Mouse (Mus musculus) MEL-GATA-1-ER (cell line): ENCODE data around the gene Mpdz.

Experiments
- DNase-seq: peaks from one replicate; pipeline ENCODE4 v3.0.0-alpha.2; 2012; ENCODE audit warnings: low read depth; ENCODE audit errors: extremely low read depth

Mpdz gene

DNA sequence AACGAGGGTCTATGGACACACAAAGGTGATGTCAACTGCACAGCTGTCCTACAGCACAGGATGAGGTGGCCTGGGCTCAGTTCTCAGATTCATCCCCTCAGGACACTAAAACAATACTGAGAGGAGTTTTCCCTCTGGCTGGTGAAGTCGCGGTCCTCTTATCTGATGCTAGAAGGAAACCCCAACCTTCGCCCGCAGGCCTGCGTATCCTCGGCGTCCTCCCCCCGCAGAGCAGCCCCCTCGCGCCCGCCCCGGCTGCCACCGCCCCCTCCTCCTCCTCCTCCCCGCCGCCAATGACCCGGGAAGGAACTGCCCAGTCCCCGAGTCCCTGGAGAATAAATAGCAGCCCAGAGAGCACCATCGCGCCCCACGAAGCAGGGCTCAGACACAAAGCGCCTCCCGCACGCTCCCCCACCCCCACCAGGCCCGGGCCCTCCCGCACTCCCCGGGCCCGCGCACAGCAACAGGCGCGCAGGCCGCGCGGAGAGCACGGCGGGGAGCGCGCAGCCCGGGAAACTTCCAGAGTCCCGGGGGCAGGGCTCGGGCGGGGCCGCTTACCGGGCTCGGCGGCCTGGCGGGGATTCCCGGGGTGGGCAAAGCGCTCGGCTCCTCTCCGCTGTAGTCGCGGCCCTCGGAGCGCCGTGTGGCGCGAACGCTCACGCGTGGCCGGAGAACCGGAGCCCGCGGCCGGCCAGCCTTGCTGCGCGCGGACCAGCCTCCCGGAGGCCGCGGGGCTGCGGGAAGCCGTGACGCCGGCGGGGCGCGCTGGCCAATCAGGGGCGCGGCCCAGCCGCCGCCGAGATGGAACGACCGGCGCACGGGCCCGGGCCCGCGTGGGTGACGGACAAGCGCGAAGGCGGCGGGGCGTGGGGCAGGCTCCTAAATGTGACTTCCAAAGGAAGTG lies at the start of gene Mpdz:
Mpdz (minus strand) TSS at position 738 of the 904 bp plus-strand sequence.
- no peak for DNase-seq

DNA sequence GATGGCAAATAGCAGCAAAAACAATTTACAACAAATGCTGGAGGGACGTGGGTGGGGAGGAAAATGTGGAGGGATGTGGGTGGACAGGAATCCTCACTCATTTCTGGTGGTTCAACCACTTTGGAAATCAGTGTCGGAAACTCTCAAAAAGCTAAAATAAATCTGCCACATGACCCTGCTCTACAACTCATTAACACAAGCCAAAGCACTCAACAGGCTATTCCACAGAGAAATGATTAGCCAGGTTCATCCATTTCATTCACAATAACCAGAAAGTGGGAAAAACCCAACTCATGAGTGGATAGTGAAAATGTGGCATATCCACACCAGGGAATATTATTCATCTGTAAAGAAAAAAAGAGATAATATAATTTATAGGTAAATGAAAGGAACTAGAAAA lies 47.9 kb upstream of the Mpdz start:
- no peak for DNase-seq

DNA sequence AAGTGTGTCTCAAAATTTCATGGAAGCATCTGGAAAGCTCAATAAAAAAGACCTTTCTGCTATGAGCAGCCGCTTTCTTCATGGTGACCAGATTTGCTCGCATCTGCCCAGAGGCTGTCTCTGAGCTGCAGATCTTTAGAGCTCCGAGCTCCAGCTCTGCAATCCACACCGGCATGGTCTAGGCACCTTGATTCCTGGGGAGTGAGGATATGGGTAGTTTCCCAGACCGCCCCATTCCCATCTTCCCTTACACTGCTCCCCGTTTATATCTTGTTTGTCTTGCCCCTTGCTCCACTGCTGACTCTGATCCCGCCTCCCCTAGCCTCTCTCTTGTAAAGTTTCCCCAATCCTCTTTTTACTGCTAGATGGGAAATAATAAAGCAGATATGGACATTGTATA lies 42.0 kb upstream of the Mpdz start:
- DNase-seq = no peak

DNA sequence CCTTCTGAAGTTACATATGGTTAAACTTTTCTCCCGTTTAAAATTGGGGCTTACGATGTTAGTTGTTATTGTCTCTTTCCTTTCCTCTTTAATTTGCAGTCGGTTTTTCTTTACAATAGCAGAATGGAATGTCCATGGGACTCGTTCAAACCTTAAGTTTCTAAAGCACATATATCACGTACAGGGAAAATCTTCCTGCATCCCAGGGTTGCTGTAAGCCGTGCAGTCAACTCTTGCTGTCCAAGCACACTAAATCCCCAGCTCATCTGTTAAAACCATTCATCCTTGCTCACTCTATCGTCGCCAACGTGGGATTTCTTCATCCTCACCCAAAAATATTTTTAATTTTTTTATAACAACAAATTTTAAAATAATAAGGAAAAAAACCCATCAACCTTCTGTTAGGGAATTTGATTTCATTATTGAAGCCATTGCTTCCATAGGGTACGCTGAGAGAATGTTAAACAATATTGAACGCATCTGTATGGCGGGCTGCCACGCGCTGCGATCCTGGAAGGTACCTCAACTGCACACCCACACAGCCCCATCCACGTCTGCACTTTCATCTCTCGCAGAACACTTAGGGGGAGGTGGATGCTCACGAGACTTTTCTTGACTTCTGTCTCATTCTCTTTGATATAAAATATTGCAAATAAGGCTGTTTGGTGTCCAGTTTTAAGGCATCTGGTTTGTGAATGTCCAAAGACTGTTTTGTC lies 41.4 kb upstream of the Mpdz start:
- DNase-seq = no peak

DNA sequence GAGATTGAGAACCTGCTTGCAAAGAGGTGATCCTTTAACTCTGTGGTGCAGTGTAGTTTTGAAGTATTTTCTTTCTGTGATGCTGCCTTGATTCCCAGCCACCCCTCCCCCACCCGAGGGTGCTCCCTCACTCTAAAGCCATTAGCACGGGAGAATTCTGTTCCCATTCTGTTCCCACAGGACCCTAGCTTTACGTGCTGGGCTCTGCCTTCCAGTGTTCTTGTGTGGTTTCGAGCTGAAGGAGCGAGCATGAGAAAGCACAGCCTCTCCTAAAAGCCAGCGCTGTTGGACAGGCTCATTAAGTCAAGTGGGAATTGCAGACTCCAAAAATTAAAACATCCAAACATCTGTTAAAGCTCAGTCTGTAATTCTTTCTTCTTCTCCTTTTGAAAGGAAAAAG lies 40.5 kb upstream of the Mpdz start:
- no peak for DNase-seq

DNA sequence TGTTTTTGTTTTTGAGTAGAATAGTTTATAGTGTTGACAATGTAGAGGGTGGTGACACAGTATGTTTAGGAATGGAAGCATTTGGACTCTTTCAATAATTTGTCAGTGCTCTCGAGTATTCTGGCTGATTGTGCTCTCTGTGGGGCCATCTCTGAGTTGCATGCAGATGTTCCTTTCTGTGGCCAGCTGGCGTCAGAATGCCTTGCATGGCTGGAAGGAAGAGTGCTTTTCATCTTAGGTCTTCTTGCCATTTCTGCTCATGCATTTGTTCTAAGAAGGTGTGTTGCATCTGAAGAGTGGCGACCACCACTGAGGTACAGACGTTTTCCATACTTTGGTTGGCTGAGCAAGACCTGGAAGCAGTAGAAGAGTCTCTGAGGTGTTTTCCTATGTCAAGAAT lies 24.2 kb upstream of the Mpdz start:
- no peak for DNase-seq

DNA sequence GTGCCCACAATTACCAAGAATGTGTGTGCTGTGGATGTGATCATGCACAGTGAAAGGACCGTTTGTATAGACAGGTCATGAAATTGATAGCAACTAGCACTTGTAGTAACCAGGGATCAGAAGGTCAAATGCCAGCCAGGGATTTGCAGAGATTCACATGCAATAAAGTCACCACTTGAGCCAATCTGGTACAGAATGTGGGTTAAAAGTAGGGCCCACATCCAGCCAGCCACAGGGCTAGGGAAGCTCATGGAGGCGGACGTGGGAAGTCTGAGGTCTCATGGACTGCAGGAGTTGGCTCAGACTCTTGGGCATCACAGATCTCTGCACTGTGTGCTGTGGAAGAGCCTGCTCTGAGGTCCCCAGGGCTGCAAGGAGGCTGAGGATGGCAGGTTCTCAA lies 22.6 kb upstream of the Mpdz start:
- DNase-seq = no peak

DNA sequence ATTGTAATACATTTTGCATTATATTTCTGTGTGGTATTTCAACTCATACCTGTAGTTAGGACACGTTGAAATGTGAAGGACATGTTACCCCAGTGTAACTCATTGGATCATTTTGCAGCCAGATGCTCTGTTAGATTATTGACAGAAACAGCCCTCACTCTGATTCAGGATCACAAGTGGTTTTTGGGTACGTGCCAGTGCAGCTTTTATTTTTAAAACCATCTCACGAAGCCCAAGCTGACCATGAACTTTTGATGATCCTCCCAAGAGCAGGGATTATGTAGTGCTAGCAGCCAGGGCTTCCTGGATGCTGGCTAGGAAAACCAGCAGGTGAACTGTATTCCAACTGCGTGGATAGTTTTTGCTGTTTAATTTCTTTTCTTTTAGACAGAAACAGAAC lies 19.6 kb upstream of the Mpdz start:
- no peak for DNase-seq

DNA sequence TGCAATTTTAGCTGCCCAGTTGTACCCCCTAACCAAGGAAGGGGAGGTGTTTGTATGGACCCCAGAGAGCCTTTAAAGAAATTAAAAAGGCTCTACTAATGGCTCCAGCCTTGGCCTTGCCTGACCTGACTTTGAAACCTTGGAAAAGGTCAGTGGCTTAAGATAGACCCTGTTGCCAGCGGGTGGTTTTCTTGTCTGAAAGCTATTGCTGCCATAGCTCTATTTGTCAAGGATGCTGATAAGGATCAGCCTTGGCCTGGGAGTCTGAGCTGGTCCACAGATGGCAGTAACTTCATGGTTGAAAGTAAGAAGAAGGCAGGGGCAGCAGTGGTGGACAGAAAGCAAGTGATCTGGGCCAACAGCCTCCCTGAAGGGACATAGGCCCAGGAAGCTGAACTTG lies 16.3 kb upstream of the Mpdz start:
- DNase-seq = no peak

DNA sequence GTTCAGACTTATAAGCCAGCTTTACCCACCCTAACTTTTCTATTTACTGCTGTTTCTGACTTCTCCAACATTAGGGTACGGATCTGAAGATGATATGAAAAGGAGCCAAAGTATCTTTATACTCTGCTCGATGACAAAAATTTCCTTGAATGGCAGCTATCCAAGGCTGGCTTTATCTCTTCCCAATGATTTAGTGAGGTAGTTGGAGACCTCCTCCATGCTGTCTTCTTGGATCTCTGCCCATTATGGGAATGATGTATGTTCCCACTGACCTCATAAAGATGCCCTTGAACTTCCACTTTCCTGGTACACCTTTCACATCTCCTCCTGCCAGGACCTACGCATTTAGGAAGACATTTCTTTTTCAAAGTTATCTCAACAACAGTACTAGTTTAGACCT lies 11.2 kb upstream of the Mpdz start:
- DNase-seq = no peak

DNA sequence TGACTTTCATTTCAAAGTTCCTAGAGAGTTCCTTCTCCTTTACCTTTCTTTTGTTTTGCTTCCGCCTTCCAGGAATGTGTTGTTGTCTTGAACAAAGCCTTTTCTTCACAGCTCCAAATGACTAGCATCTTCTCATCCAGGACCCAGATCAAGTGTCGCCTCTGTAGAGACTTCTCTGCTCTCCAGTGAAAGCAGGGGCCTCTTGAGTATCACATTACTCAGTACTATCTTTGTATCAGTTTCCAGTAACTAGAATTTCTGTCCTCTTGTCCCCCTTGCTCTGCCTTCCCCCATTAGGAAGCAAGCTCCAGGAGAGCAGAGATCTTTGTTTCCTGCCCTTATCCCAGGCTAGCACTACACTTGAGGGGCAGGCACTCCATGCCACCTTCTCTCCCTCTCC lies 9.6 kb upstream of the Mpdz start:
- DNase-seq = no peak

DNA sequence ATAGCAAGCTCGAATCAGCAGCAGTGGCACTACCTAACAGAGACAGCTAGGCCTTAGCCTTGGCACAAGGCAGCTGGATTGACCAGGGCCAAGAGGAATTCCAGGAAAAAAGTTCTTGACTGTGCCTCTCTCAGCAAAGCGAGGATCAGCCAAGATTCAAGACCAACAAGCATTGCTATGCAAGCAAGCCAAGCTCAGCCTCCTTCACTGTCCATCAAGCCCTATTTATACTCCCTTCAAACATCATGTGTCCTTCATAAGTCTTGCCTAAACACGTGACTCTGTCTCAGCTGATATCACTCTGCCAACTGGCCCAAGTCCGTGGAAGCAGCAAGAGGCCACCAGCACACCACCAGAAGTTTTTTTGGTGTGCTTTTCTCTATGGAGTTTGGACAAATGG lies 6.8 kb upstream of the Mpdz start:
- DNase-seq = no peak

DNA sequence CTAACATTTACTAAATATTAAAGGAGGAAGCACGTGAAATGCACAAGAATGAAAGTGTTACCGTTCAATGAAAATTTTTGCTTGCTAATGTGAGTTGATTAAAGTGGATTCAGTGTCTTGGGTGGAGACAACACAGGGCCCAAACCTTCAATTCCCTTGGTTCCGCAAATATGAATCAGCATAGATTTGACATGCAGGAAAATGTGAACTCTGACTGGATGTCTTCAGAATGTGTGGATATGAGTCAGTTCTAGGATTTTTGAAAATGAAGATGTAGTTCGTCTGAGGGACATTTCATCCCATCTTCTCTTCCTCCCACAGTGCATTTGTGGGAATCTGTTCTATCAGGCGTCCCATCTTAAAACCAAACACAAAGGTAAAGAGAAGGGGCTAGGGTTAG lies 951 bp upstream of the Mpdz start:
- no peak for DNase-seq

DNA sequence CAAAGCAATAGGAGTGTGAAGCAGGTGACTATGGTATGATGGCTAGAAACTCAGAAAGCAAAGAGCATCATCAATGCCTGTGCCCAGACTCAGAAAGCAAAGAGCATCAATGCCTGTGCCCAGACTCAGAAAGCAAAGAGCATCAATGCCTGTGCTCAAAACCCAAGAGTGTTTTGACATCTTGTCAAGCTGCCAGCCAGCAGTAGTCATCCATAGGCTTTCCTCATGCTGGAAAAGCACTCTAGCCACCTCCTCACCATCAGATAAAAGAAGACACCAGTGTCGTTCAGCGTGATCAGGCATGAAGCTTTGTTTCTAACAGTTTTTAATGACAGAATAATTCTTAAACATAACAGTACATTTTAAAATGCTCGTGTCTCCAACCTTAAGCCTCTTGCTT lies 8.7 kb downstream of the Mpdz start:
- no peak for DNase-seq

DNA sequence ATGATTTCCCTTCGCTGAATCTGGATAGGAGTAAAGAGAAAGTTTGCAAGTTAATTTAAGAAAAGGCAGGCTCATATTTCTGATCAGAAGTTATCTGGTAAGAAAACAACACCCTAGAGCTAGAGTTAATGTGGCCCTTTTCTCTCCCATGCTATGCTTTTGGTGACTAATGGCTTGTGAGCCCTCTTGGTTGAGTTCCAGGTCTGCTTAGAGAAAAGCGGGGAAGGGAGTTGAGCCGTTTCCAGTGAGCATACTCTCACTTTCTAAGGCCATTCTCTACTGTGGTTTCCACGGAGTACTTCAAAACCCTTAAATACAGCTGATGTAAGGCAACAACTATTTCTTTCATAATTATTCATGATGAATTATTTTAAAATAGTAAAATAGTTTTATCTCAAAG lies 11.8 kb downstream of the Mpdz start:
- no peak for DNase-seq

DNA sequence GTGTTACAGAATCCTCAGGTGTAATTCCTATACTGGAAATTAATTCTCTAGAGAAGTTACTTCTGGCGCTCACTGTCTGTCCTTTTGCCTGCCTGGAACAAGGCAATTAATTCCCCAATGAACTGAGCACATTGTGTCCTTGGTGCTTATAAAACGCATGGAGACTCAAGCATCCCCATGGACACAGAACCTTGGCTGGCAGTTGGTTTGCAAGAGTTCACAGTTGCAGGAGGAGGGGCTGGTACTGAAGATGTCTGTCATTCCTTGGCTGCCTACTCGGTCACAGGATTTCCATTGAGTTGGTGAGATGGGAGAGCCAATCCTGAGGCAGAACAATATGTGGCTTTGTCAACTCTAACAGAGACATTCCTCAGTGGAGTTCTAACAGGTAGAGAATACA lies 12.5 kb downstream of the Mpdz start:
- no peak for DNase-seq

DNA sequence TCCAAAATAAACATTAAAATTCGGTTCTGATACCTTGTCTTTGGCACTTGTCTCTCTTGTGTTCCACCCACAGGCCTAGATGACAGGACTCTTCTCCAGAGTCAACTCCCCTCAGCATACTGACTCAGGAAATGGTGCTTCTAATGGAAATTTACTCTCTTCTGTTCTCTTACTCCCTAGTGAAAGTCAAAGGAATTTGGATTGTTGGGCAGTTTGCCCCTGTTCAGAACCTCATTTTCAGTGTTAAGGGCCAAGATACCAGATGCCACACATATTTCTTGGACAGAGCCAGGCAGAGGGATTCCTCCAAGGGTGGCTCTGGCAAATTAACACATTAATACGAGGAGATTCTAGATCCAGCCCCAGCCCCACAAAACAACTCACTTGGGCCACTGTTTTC lies 12.9 kb downstream of the Mpdz start:
- no peak for DNase-seq

DNA sequence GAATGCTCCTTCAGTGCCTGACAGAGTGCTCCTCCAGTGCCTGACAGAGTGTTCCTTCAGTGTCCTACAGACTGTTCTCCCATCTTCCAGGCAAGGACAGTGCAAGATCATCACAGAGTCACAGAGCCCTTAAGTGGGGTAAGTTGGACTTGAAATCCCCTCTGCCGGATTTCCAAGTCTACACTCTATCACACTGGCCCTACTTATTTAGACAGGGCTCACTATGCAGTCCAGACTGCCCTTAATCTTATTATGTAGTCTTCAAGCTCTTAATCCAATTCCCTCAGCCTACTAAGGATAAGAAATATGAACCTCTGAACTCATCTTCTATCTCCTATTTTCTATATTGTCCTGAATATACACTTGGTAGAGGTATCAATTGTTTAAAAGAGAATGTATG lies 19.1 kb downstream of the Mpdz start:
- DNase-seq = no peak

DNA sequence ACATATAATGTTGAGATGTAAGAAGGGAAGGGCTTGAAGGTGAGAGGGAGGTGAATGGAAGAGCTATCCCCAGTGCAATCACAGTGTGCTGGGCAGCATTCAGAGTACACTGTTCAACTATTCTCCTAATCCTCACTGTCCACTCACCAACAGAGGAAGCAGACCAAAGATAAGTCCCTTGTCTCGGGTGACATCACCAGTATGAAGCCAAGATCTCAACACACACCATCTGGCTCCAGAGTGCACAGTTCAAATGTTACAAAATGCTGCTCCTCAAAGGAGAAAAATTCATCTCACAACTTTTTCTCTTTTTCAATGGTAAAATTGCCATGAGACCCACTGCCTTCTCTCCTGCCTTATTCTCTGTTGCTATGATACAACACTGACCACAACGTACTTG lies 21.0 kb downstream of the Mpdz start:
- DNase-seq = no peak

DNA sequence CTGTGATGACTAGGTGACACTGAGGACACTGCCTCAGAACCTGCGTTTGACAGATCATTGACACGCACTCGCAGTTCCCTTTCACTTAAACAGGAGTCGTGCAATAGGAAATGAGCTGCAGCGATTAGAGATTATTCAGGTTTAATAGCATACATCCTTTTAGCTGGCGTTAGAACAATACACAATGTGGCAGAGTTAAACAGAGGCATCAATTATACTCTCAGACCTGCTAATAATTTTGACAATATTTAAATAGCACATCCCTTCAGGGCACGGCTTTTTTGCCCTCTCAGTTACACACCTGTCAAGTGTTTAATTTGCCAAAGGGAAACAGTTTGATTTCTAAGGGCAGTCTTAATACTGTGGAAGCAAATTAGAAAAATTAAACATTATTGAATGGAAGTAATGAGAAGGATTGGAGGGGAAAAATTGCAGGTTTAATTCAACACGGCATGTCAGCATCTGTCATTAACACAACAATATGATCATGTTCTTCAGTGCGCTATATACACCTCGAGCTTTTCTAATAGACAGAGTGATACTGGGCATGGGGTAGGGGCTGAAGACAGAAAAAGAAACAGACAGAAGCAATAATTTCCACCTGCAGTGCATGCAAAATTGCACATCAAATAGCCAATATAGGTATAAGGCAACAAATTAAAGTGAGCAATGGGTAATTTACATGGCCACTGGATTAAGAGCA lies 27.1 kb downstream of the Mpdz start:
- no peak for DNase-seq

DNA sequence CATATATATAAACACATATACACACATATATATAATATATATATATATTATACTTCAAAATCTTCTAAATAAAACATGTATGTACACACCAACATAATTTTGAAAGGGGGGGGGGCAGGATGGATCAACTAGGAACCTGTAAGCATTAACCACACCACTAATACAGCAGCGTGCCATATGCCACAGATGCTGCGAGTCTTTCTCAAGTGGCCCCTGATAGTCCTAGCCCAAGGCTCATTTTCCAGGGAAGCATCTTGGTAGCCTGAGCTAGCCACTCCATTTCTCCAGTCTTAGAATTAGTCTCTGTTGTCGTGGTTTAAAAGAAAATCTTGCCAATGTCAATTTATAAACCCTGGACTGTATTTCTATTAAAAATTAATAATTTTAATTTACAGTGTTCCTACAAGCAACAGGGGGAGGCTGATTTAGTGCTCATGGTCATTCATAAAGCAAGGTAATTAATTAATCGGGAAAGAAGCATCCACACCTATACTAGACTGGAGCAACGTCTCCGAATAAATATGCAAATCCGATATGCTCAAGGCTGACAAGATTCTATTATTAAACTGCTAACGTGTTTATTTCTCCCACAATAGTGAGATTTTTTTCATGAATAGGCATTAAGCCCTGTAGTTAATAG lies 27.8 kb downstream of the Mpdz start:
- DNase-seq = no peak

DNA sequence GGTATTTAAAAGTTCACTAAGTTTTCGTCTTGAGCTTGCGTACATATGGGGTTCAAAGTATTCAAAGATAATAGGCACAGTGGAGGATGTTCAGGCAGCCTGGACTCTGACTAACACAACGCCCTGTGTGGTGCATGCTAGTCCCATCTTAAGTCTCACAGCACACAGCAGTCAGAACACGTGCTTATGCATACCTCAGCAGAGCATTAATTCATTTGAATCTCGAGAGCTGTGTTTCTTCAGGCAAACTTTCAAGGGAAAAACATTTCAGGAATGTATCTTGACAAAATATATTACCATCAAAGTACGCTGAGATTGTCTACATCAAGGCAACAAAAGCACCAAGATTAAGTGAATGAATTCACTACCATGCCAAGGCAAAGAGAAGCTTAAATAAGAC lies 45.7 kb downstream of the Mpdz start:
- DNase-seq = no peak
